Mouse (Mus musculus): ENCODE measurements at regions not wholly inside any gene's neighbourhood (a gene's known extent, or its start where the extent isn't known, plus 50 kb on each side); places are given as distances from the start of the nearest gene placed in this dataset.

- Histone ChIP-seq H3K9ac (no peak overlapping the region), H3K4me3 (replicated peaks) (no peak overlapping the region), H3K4me2 (replicated peaks) (no peak overlapping the region), H3K9me3 (replicated peaks) (peaks cover 4% of the 10 kb centered on the region; the same call in 1 of the 2 replicates), H3K27me3 (no peaks in the 10 kb centered on the region), H3K27ac (replicated peaks) (no peak overlapping the region), H3K4me1 (peaks cover 13% of the 10 kb centered on the region), H3K36me3 (no peaks in the 10 kb centered on the region)
- 43% methylated on average over 11 of the region's 11 CpGs for WGBS
- ATAC-seq (ENCODE audit: insufficient number of reproducible peaks, low FRiP score, low TSS enrichment, low read depth) = no peak
These were observed 96.8 kb downstream of the Tle3 start for GRCm38 (mm10) chr9:61468897-61469509.

- H3K27me3 ChIP-seq = no peaks in the 10 kb centered on the region
- H3K36me3 ChIP-seq = no peaks in the 10 kb centered on the region
- H3K4me3 ChIP-seq (replicated peaks) = no peak overlapping the region
- H3K9ac ChIP-seq = no peak overlapping the region
- peaks cover 4% of the 10 kb centered on the region; the same call in 1 of the 2 replicates for H3K9me3 ChIP-seq (replicated peaks)
- H3K27ac ChIP-seq (replicated peaks) = no peak overlapping the region
- no peak for ATAC-seq (ENCODE audit: insufficient number of reproducible peaks, low FRiP score, low TSS enrichment, low read depth)
- H3K4me1 ChIP-seq = peaks cover 13% of the 10 kb centered on the region
- 42% methylated on average over 6 of the region's 6 CpGs for WGBS
- no peak overlapping the region for H3K4me2 ChIP-seq (replicated peaks)
These were observed 96.2 kb downstream of the Tle3 start for GRCm38 (mm10) chr9:61468368-61468848.
